Mouse (Mus musculus) liver, embryonic 13.5 days (tissue): ENCODE data around the gene Mapk11. TPM values are rescaled to one million over a fixed set of nuclear protein-coding genes. Genes with fewer than 3 reads are reported as not detected.

ENCODE experiments used
- ATAC-seq: fragments of 200-750 bp; cut with Nextera tagmentation; 2 replicates; pipeline ENCODE4 v1.8.0; 2017; ENCODE audit warnings: low read depth, mild to moderate bottlenecking, moderate number of reproducible peaks, moderate library complexity
- DNase-seq: peaks from one replicate; pipeline ENCODE4 v3.0.0; 2022
- H3K27ac ChIP-seq: fragments of 300-500 bp; sonication (generic); 2 replicates; pipeline ENCODE4 v1.5.1; 2015; ENCODE audit warnings: moderate library complexity, mild to moderate bottlenecking, inconsistent platforms
- H3K27me3 ChIP-seq: fragments of 300-500 bp; sonication (generic); 2 replicates; pipeline ENCODE4 v1.6.1; 2015; ENCODE audit warnings: mild to moderate bottlenecking, inconsistent platforms
- H3K36me3 ChIP-seq: fragments of 300-500 bp; sonication (generic); 2 replicates; pipeline ENCODE4 v1.6.1; 2015; ENCODE audit warnings: mild to moderate bottlenecking, inconsistent platforms
- H3K4me1 ChIP-seq: fragments of 300-500 bp; sonication (generic); replicated peaks from 2 replicates; pipeline ENCODE4 v1.6.1; 2015; ENCODE audit warnings: inconsistent platforms
- H3K4me2 ChIP-seq: fragments of 300-500 bp; sonication (generic); 2 replicates; pipeline ENCODE4 v1.6.1; 2015; ENCODE audit warnings: inconsistent platforms, mild to moderate bottlenecking, moderate library complexity
- H3K4me3 ChIP-seq: fragments of 300-500 bp; sonication (generic); replicated peaks from 2 replicates; pipeline ENCODE4 v1.5.1; 2015; ENCODE audit warnings: mild to moderate bottlenecking, inconsistent platforms
- H3K9ac ChIP-seq: fragments of 300-500 bp; sonication (generic); 2 replicates; pipeline ENCODE4 v1.6.1; 2015; ENCODE audit warnings: mild to moderate bottlenecking, inconsistent platforms
- H3K9me3 ChIP-seq: fragments of 300-500 bp; sonication (generic); replicated peaks from 2 replicates; pipeline ENCODE4 v1.6.1; 2016; ENCODE audit warnings: inconsistent platforms
- WGBS: fragments of 180-500 bp; shearing (Covaris S2); methylation state at CpG from one replicate; pipeline ENCODE4 v1.1.7; 2015; ENCODE audit not compliant: insufficient replicate concordance; 5-methylcytosine and 5-hydroxymethylcytosine counted together
- polyA plus RNA-seq: library from polyadenylated mRNA; unstranded; fragments of >200 nt; fragmentation: Nextera tagmentation; extraction: Ambion mirVana; gene quantifications from 2 replicates; pipeline ENCODE4 v1.2.1, GENCODE M21; 2015

Mapk11 gene
- polyA plus RNA-seq, 1 experiment from 2014 or later: 0.76 TPM

DNA sequence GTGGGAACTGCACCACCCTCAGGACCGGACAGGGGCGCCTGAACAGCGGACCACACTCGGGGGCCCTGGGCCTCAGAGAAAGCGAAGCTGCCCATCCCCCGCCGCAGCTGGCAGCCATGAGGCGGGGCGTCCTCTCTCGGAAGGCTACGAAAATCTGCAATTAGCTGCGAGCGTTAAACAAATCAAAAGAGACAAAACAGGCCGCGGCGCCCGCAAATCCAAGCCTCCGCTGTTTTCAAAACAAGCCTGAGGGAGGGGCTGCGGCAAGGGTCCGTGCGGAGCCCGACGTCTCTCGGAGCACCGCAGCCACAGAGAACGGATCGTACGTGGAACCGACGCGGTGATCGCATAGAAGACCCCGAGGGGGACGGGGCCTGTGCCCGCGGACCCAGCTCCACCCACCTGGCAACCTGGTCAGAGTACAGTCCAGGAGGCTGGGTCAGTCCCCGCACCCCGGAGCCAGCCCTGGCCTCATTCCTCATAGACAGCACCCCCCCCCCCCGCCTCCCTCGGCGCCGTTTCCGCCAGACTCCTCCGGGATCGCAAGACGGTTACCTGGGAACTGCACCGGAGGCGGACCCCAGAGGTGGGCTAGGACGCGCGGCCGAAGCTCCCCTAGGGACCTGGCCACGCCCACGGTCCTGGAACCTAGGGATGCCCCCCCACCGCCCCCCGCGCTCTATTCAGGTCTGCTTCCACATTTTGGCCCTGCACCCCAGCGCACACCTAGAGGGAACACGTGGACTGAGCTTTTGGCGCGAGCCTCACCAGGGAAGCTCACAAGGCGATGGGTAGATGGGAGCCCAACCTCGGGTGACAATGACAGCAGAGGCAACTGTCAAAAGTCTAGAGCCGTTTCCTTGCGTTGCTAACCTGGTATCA, 23.8 kb upstream of the Mapk11 start:
- peak overlapping the region; percentile 65 for H3K9ac ChIP-seq
- ATAC-seq (0 out of 2 replicates have a peak, but pooled peaks have one; percentile 8), DNase-seq (no peak)
- H3K27me3 ChIP-seq: peaks cover 62% of the 10 kb centered on the region
- no peaks in the 10 kb centered on the region for H3K9me3 ChIP-seq
- H3K4me2 ChIP-seq: peak overlapping the region; percentile 76
- H3K36me3 ChIP-seq: no peaks in the 10 kb centered on the region
- under 1% methylated on average over 62 of the region's 65 CpGs for WGBS
- H3K4me3 ChIP-seq: peak overlapping the region; percentile 60
- H3K27ac ChIP-seq: peak overlapping the region; percentile 63
- peaks cover 94% of the 10 kb centered on the region for H3K4me1 ChIP-seq

DNA sequence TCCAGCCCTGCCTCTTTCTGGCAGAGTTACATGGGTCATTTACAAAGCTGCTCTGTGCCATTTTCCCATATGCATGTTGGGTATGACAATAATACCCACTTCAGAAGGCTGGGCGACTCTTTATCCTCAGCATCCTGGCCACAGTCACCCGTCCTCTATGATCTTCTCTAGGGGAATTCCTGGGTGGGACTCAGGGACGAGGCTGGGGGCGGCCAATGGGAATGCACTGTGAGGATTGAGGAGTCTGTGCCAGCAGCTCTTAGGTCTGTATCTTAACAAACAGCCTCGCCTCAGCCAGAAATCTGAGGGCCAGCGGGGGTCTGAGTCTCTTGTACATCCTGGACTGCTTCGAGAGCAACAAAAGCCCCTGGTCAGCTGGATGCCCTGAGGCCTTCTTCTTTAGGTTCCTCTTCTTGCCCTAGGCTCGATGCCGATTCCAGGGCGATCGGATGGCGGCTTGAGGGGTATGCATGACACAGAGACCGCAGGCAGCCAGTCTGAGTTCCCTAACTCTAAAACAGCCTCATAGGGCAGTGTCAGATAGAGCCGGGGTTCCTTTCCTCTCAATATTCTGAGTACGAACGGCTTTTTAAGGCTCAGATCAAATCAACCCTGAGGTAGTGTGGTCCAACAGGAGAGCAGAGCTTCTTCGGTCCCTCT, 23.0 kb upstream of the Mapk11 start:
- Histone ChIP-seq H3K9ac (peak overlapping the region; percentile 65), H3K4me1 (peaks cover 85% of the 10 kb centered on the region)

GRCm38 (mm10) chr15:89171526-89172051, 22.2 kb upstream of the Mapk11 start:
- no peak for DNase-seq
- Histone ChIP-seq H3K27me3 (peaks cover 55% of the 10 kb centered on the region), H3K27ac (no peak overlapping the region), H3K9me3 (no peaks in the 10 kb centered on the region), H3K4me2 (0 out of 2 replicates have a peak overlapping the region, but pooled peaks have one; percentile 1), H3K36me3 (peaks cover 12% of the 10 kb centered on the region; the same call in 1 of the 2 replicates), H3K9ac (no peak overlapping the region), H3K4me1 (peaks cover 80% of the 10 kb centered on the region), H3K4me3 (no peak overlapping the region)
- no peak for ATAC-seq
- 63% methylated on average over 5 of the region's 5 CpGs for WGBS

More for the DNA sequence above, 23.0 kb upstream of the Mapk11 start:
- Histone ChIP-seq H3K4me3 (peak overlapping the region; percentile 60), H3K27me3 (peaks cover 58% of the 10 kb centered on the region), H3K4me2 (peak overlapping the region; percentile 76), H3K36me3 (peaks cover 5% of the 10 kb centered on the region; the same call in 1 of the 2 replicates), H3K27ac (peak overlapping the region; percentile 63), H3K9me3 (no peaks in the 10 kb centered on the region)
- no peak for DNase-seq
- ATAC-seq: no peak
- WGBS: 41% methylated on average over 17 of the region's 17 CpGs

- ATAC-seq (peak; percentile 11; the same call in 1 of the 2 replicates), DNase-seq (no peak)
- Histone ChIP-seq H3K27me3 (peaks cover 43% of the 10 kb centered on the region), H3K4me1 (peaks cover 66% of the 10 kb centered on the region), H3K9me3 (no peaks in the 10 kb centered on the region), H3K4me3 (no peak overlapping the region), H3K4me2 (peak overlapping the region; percentile 12; the same call in 1 of the 2 replicates), H3K9ac (no peak overlapping the region), H3K36me3 (peaks cover 26% of the 10 kb centered on the region), H3K27ac (peak overlapping the region; percentile 69; the same call in 1 of the 2 replicates)
- 31% methylated on average over 3 of the region's 3 CpGs for WGBS
Observed at GRCm38 (mm10) chr15:89170102-89170501, 20.7 kb upstream of the Mapk11 start.

DNA sequence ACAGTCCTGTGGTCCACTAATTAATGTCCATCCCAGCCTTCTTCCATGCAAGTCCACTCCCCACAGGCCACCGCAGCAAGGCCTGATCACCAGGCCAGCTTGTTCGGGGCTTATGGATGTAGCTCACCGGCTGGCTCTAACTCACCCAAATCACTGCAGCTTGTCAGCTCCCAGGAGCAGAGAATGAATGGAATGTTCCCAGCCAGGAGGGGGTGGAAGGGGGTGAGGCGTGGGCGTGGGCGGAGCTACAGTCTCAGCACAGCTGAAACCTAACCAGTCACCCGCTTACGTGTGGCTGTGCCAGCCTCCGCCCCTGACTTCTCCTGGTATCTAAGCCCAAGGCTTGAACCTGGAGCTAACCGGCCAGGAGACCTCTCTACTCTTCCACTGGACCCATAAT, 20.0 kb upstream of the Mapk11 start:
- 51% methylated on average over 10 of the region's 10 CpGs for WGBS
- H3K27ac ChIP-seq: peak overlapping the region; percentile 69; the same call in 1 of the 2 replicates
- H3K4me1 ChIP-seq: peaks cover 59% of the 10 kb centered on the region
- H3K4me2 ChIP-seq: peak overlapping the region; percentile 12; the same call in 1 of the 2 replicates
- H3K9me3 ChIP-seq: no peaks in the 10 kb centered on the region
- no peak overlapping the region for H3K4me3 ChIP-seq
- DNase-seq: no peak
- peaks cover 36% of the 10 kb centered on the region for H3K27me3 ChIP-seq
- ATAC-seq: no peak
- H3K36me3 ChIP-seq: peaks cover 33% of the 10 kb centered on the region
- no peak overlapping the region for H3K9ac ChIP-seq

- no peaks in the 10 kb centered on the region for H3K9me3 ChIP-seq
- peaks cover 31% of the 10 kb centered on the region for H3K27me3 ChIP-seq
- peaks cover 54% of the 10 kb centered on the region for H3K4me1 ChIP-seq
- ATAC-seq (no peak), DNase-seq (no peak)
- no peak overlapping the region for H3K4me2 ChIP-seq
- H3K9ac ChIP-seq: no peak overlapping the region
- H3K36me3 ChIP-seq: peaks cover 38% of the 10 kb centered on the region
- 74% methylated on average over 10 of the region's 10 CpGs for WGBS
- H3K4me3 ChIP-seq: no peak overlapping the region
- no peak overlapping the region for H3K27ac ChIP-seq
Observed at GRCm38 (mm10) chr15:89168922-89169321, 19.5 kb upstream of the Mapk11 start.

DNA sequence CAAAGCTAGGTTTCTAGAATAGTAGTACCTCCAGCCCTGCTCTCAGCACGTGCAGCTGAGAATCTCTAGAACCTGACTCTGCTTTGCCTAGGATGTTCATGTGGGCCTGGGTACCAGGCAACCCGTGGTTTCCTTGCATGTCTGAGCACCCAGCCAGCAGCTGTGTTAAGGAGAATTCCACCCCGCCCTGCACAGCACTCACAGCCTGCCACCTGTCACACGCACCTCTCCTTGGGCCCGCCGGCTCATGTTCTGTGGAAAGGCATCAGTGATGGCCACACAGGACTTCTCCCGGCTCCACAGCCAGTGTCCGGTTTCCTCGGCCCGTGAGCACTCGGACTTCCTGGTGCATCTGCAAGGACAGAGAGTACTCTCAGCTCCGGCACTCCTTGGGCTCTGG, 16.1 kb upstream of the Mapk11 start:
- Histone ChIP-seq H3K4me3 (no peak overlapping the region), H3K9ac (no peak overlapping the region), H3K4me2 (no peak overlapping the region), H3K4me1 (peaks cover 19% of the 10 kb centered on the region), H3K36me3 (peaks cover 73% of the 10 kb centered on the region), H3K9me3 (no peaks in the 10 kb centered on the region), H3K27ac (no peak overlapping the region), H3K27me3 (0 out of 2 replicates have a peak, but pooled peaks cover 2% of the 10 kb centered on the region)
- DNase-seq (no peak), ATAC-seq (no peak)
- 82% methylated on average over 12 of the region's 12 CpGs for WGBS

- Histone ChIP-seq H3K4me1 (no peaks in the 10 kb centered on the region), H3K9me3 (no peaks in the 10 kb centered on the region), H3K9ac (no peak overlapping the region), H3K4me2 (no peak overlapping the region), H3K27ac (no peak overlapping the region), H3K27me3 (no peaks in the 10 kb centered on the region), H3K36me3 (peaks cover 98% of the 10 kb centered on the region), H3K4me3 (no peak overlapping the region)
- ATAC-seq (no peak), DNase-seq (no peak)
- WGBS: 58% methylated on average over 9 of the region's 9 CpGs
Observed at GRCm38 (mm10) chr15:89161397-89161796, 12.0 kb upstream of the Mapk11 start.

- no peak overlapping the region for H3K4me3 ChIP-seq
- H3K36me3 ChIP-seq: peaks cover 79% of the 10 kb centered on the region
- no peak overlapping the region for H3K4me2 ChIP-seq
- H3K27ac ChIP-seq: no peak overlapping the region
- H3K9me3 ChIP-seq: no peaks in the 10 kb centered on the region
- no peak overlapping the region for H3K9ac ChIP-seq
- ATAC-seq (peak; percentile 30; the same call in 1 of the 2 replicates), DNase-seq (no peak)
- H3K27me3 ChIP-seq: no peaks in the 10 kb centered on the region
- H3K4me1 ChIP-seq: no peaks in the 10 kb centered on the region
- 85% methylated on average over 16 of the region's 16 CpGs for WGBS
Observed at GRCm38 (mm10) chr15:89158516-89158915, 9.1 kb upstream of the Mapk11 start.

GRCm38 (mm10) chr15:89157954-89158353, 8.5 kb upstream of the Mapk11 start:
- no peak overlapping the region for H3K4me3 ChIP-seq
- H3K4me1 ChIP-seq: no peaks in the 10 kb centered on the region
- 49% methylated on average over 7 of the region's 7 CpGs for WGBS
- peak; percentile 22; the same call in 1 of the 2 replicates for ATAC-seq
- no peaks in the 10 kb centered on the region for H3K27me3 ChIP-seq
- no peak overlapping the region for H3K27ac ChIP-seq
- peaks cover 74% of the 10 kb centered on the region for H3K36me3 ChIP-seq
- no peak overlapping the region for H3K4me2 ChIP-seq
- no peaks in the 10 kb centered on the region for H3K9me3 ChIP-seq
- no peak overlapping the region for H3K9ac ChIP-seq
- peak; percentile 40 for DNase-seq

DNA sequence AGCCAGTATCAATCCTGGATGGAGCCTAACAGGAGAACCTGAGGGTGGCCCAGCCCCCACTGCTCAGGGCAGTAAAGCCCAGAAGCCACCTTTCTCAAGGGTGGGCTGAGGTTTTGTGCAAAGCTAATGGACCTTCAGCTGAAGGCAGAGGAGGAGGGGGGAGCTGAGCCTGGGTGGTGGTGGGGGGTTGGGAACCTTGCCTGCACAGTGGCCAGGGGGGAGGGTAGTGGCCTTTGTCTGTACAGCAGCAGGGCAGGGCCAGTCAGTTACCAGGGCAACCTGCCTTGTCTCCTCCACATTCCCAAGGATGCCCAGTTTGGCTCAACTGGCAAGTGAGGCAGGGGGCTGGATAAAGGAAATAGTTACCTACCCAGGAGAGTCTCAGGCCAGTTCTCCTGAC, 2.9 kb upstream of the Mapk11 start:
- DNase-seq: no peak
- H3K27ac ChIP-seq: no peak overlapping the region
- H3K4me2 ChIP-seq: no peak overlapping the region
- H3K9ac ChIP-seq: no peak overlapping the region
- no peak overlapping the region for H3K4me3 ChIP-seq
- peaks cover 20% of the 10 kb centered on the region for H3K36me3 ChIP-seq
- no peaks in the 10 kb centered on the region for H3K9me3 ChIP-seq
- peaks cover 37% of the 10 kb centered on the region for H3K27me3 ChIP-seq
- ATAC-seq: no peak
- peaks cover 19% of the 10 kb centered on the region for H3K4me1 ChIP-seq
